Mouse (Mus musculus) midbrain, embryonic 12.5 days (tissue): ENCODE data around the gene Dnm2. TPM values are rescaled to one million over a fixed set of nuclear protein-coding genes. Genes with fewer than 3 reads are reported as not detected.
"Not testable (repeated sequence)": the region's sequence is repeated elsewhere in the genome, so short reads cannot be mapped to it uniquely, and the experiment has no call there.

Source experiments
- ATAC-seq: fragments of 200-750 bp; cut with Nextera tagmentation; 2 replicates; pipeline ENCODE4 v1.8.0; 2017; ENCODE audit warnings: low read depth, moderate TSS enrichment, moderate library complexity; ENCODE audit not compliant: low FRiP score
- H3K27ac ChIP-seq: fragments of 300-500 bp; sonication (generic); replicated peaks from 2 replicates; pipeline ENCODE4 v1.5.1; 2016; ENCODE audit warnings: mild to moderate bottlenecking
- H3K27me3 ChIP-seq: fragments of 300-500 bp; sonication (generic); 2 replicates; pipeline ENCODE4 v1.6.1; 2016; ENCODE audit warnings: mild to moderate bottlenecking
- H3K36me3 ChIP-seq: fragments of 300-500 bp; sonication (generic); 2 replicates; pipeline ENCODE4 v1.6.1; 2016
- H3K4me1 ChIP-seq: fragments of 300-500 bp; sonication (generic); 2 replicates; pipeline ENCODE4 v1.6.1; 2016
- H3K4me2 ChIP-seq: fragments of 300-500 bp; sonication (generic); replicated peaks from 2 replicates; pipeline ENCODE4 v1.6.1; 2016; ENCODE audit warnings: mild to moderate bottlenecking, moderate library complexity
- H3K4me3 ChIP-seq: fragments of 300-500 bp; sonication (generic); 2 replicates; pipeline ENCODE4 v1.5.1; 2016; ENCODE audit warnings: mild to moderate bottlenecking
- H3K9ac ChIP-seq: fragments of 300-500 bp; sonication (generic); replicated peaks from 2 replicates; pipeline ENCODE4 v1.6.1; 2016; ENCODE audit warnings: mild to moderate bottlenecking, moderate library complexity
- H3K9me3 ChIP-seq: fragments of 300-500 bp; sonication (generic); 2 replicates; pipeline ENCODE4 v1.6.1; 2016; ENCODE audit warnings: mild to moderate bottlenecking
- WGBS: fragments of 180-500 bp; shearing (Covaris S2); methylation state at CpG from one replicate; pipeline ENCODE4 v1.1.7; 2016; 5-methylcytosine and 5-hydroxymethylcytosine counted together
- polyA plus RNA-seq: library from polyadenylated mRNA; unstranded; fragments of >200 nt; fragmentation: Nextera tagmentation; extraction: Ambion mirVana; gene quantifications from 2 replicates; pipeline ENCODE4 v1.2.1, GENCODE M21; 2016

The Dnm2 gene
- polyA plus RNA-seq, 1 experiment from 2014 or later, result 76.7 TPM

GRCm38 (mm10) chr9:21542001-21542400 is 117.3 kb downstream of the Dnm2 start:
- peaks cover 13% of the 10 kb centered on the region for H3K4me1 ChIP-seq
- H3K27me3 ChIP-seq, H3K9ac ChIP-seq, ATAC-seq, H3K27ac ChIP-seq, H3K4me3 ChIP-seq, H3K36me3 ChIP-seq, H3K9me3 ChIP-seq, H3K4me2 ChIP-seq: not testable (repeated sequence)
- 83% methylated on average over 2 of the region's 2 CpGs for WGBS

- peak; percentile 23 for ATAC-seq
- Histone ChIP-seq H3K27ac (peak overlapping the region; percentile 98), H3K4me1 (peaks cover 30% of the 10 kb centered on the region), H3K4me3 (peak overlapping the region; percentile 83), H3K27me3 (no peaks in the 10 kb centered on the region), H3K9me3 (no peaks in the 10 kb centered on the region), H3K4me2 (peak overlapping the region; percentile 62), H3K36me3 (peaks cover 8% of the 10 kb centered on the region; the same call in 1 of the 2 replicates), H3K9ac (peak overlapping the region; percentile 60)
- 5% methylated on average over 9 of the region's 9 CpGs for WGBS
Measured at GRCm38 (mm10) chr9:21545351-21545915, 120.7 kb downstream of the Dnm2 start.

GRCm38 (mm10) chr9:21545916-21546788 is 121.4 kb downstream of the Dnm2 start:
- H3K27me3 ChIP-seq, result no peaks in the 10 kb centered on the region
- H3K4me1 ChIP-seq, result peaks cover 30% of the 10 kb centered on the region
- peak overlapping the region; percentile 60 for H3K9ac ChIP-seq
- ATAC-seq, result peak; percentile 95
- H3K36me3 ChIP-seq, result peaks cover 15% of the 10 kb centered on the region
- no peaks in the 10 kb centered on the region for H3K9me3 ChIP-seq
- peak overlapping the region; percentile 83 for H3K4me3 ChIP-seq
- H3K4me2 ChIP-seq, result peak overlapping the region; percentile 62
- WGBS, result under 1% methylated on average over 61 of the region's 67 CpGs
- peak overlapping the region; percentile 98 for H3K27ac ChIP-seq

- Histone ChIP-seq H3K9ac (peak within 1 kb of the TSS; percentile 93), H3K4me2 (peak within 1 kb of the TSS; percentile 76), H3K27ac (peak within 1 kb of the TSS; percentile 98), H3K9me3 (no peaks in the 10 kb centered on the region), H3K4me1 (peaks cover 30% of the 10 kb centered on the region), H3K4me3 (peak within 1 kb of the TSS; percentile 83), H3K36me3 (peaks cover 19% of the 10 kb centered on the region), H3K27me3 (no peaks in the 10 kb centered on the region)
- WGBS, result 0% methylated on average over 29 of the region's 52 CpGs
- ATAC-seq, result peak; percentile 55
Measured at GRCm38 (mm10) chr9:21546789-21547074, 122.0 kb downstream of the Dnm2 start, which contains the start of gene Carm1. TSS of gene Carm1 (plus strand) at chr9:21546894.

GRCm38 (mm10) chr9:21547075-21547941 is 122.6 kb downstream of the Dnm2 start:
- ATAC-seq, result peak; percentile 42
- WGBS, result 1% methylated on average over 31 of the region's 66 CpGs

GRCm38 (mm10) chr9:21551049-21551448 is 126.3 kb downstream of the Dnm2 start:
- no peak for ATAC-seq
- Histone ChIP-seq H3K27me3 (no peaks in the 10 kb centered on the region), H3K27ac (no peak overlapping the region), H3K36me3 (peaks cover 27% of the 10 kb centered on the region), H3K9ac (no peak overlapping the region), H3K9me3 (no peaks in the 10 kb centered on the region), H3K4me1 (peaks cover 16% of the 10 kb centered on the region), H3K4me3 (no peak overlapping the region), H3K4me2 (no peak overlapping the region)
- 92% methylated on average over 2 of the region's 2 CpGs for WGBS

More at GRCm38 (mm10) chr9:21547075-21547941, 122.6 kb downstream of the Dnm2 start:
- peak overlapping the region; percentile 76 for H3K4me2 ChIP-seq
- H3K9ac ChIP-seq, result peak overlapping the region; percentile 93
- H3K9me3 ChIP-seq, result no peaks in the 10 kb centered on the region
- peak overlapping the region; percentile 98 for H3K27ac ChIP-seq
- peak overlapping the region; percentile 83 for H3K4me3 ChIP-seq
- peaks cover 19% of the 10 kb centered on the region for H3K36me3 ChIP-seq
- peaks cover 30% of the 10 kb centered on the region for H3K4me1 ChIP-seq
- H3K27me3 ChIP-seq, result no peaks in the 10 kb centered on the region

GRCm38 (mm10) chr9:21553607-21554273 is 129.0 kb downstream of the Dnm2 start:
- Histone ChIP-seq H3K4me2 (no peak overlapping the region), H3K9me3 (no peaks in the 10 kb centered on the region), H3K9ac (no peak overlapping the region), H3K27me3 (no peaks in the 10 kb centered on the region), H3K4me3 (no peak overlapping the region), H3K36me3 (peaks cover 27% of the 10 kb centered on the region), H3K4me1 (peaks cover 13% of the 10 kb centered on the region), H3K27ac (no peak overlapping the region)
- 87% methylated on average over 6 of the region's 6 CpGs for WGBS
- ATAC-seq, result no peak

- Histone ChIP-seq H3K4me2 (no peak overlapping the region), H3K4me3 (no peak overlapping the region), H3K4me1 (peaks cover 7% of the 10 kb centered on the region; the same call in 1 of the 2 replicates), H3K9ac (no peak overlapping the region), H3K9me3 (no peaks in the 10 kb centered on the region), H3K36me3 (peaks cover 20% of the 10 kb centered on the region), H3K27me3 (no peaks in the 10 kb centered on the region), H3K27ac (no peak overlapping the region)
- no peak for ATAC-seq
- WGBS, result 81% methylated on average over 6 of the region's 6 CpGs
Measured at GRCm38 (mm10) chr9:21555198-21555742, 130.6 kb downstream of the Dnm2 start.

GRCm38 (mm10) chr9:21556996-21557395 is 132.3 kb downstream of the Dnm2 start:
- ATAC-seq, result no peak

More at GRCm38 (mm10) chr9:21556996-21557395, 132.3 kb downstream of the Dnm2 start:
- no peak overlapping the region for H3K27ac ChIP-seq
- H3K9ac ChIP-seq, result no peak overlapping the region
- H3K36me3 ChIP-seq, result peaks cover 14% of the 10 kb centered on the region
- WGBS, result 88% methylated on average over 2 of the region's 2 CpGs
- no peaks in the 10 kb centered on the region for H3K27me3 ChIP-seq
- no peak overlapping the region for H3K4me2 ChIP-seq
- no peak overlapping the region for H3K4me3 ChIP-seq
- peaks cover 7% of the 10 kb centered on the region; the same call in 1 of the 2 replicates for H3K4me1 ChIP-seq
- no peaks in the 10 kb centered on the region for H3K9me3 ChIP-seq
